In the genomic region with DNA sequence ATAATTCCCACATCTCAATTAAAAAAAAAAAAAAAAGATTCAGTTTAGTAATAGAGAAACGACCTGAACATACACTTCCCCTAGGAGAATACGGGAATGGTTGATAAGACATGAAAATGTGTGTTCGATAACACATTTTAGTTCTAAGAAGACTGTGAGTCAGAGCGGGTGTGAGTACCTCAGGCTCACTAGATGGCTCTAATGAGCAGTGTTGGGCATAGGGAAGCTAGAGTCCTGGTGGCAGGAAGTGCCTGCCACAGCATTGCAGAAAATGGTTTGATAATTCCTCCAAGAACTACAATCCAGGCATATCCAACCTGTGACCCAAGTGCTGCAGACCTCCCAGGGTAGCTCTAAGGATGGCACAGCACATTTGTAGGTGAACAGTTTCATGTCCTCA, we compare ENCODE assay signal across 15 mouse cellular contexts.
DNase-seq lines count a peak whose midpoint lies in the region; ATAC-seq and TF ChIP-seq lines count a peak whose summit lies in the region.
"Had no signal": no experiment of that assay in that cellular context is flagged by ENCODE, and none has a peak within 500 bp of the region (broad histone marks: within the 10 kb centered on the region; RNA-seq: fewer than 3 reads in every experiment).

No protein-coding gene starts in this region.

- H3K9ac ChIP-seq in kidney, embryonic 16.5 days (replicated peaks; ENCODE audit: low read length), result no peak overlapping the region
- no peak overlapping the region for H3K9ac ChIP-seq in stomach, postnatal 0 days (ENCODE audit: low read length)
- H3K9ac ChIP-seq: heart, embryonic 15.5 days; limb, embryonic 13.5 days had no signal

- no peak for TF ChIP-seq EP300 in stomach, postnatal 0 days (optimal IDR thresholded peaks at IDR 0.05)

- no peak for TF ChIP-seq POLR2A in cerebellum, adult 2 months (IDR thresholded peaks at IDR 0.05; ENCODE audit: borderline replicate concordance, insufficient read depth, low read length)
- no peak for TF ChIP-seq POLR2A in kidney, adult 2 months (IDR thresholded peaks at IDR 0.05; ENCODE audit: low read depth, low read length)

- H3K4me2 ChIP-seq in kidney, embryonic 16.5 days (replicated peaks; ENCODE audit: low read depth, low read length), result no peak overlapping the region
- H3K4me2 ChIP-seq in stomach, postnatal 0 days (replicated peaks; ENCODE audit: low read depth), result no peak overlapping the region
- H3K4me2 ChIP-seq: heart, embryonic 15.5 days; limb, embryonic 13.5 days had no signal

- H3K36me3 ChIP-seq in kidney, adult 2 months (ENCODE audit: control insufficient read depth, insufficient read depth, low read length), result no peaks in the 10 kb centered on the region
- no peaks in the 10 kb centered on the region for H3K36me3 ChIP-seq in kidney, embryonic 16.5 days (ENCODE audit: insufficient read depth, low read length)
- H3K36me3 ChIP-seq in stomach, postnatal 0 days (ENCODE audit: control insufficient read depth, insufficient read depth, low read length), result no peaks in the 10 kb centered on the region
- H3K36me3 ChIP-seq: heart, embryonic 15.5 days; limb, embryonic 13.5 days had no signal

- no peaks in the 10 kb centered on the region for H3K9me3 ChIP-seq in kidney, embryonic 16.5 days (ENCODE audit: low read length)
- no peaks in the 10 kb centered on the region for H3K9me3 ChIP-seq in stomach, postnatal 0 days (ENCODE audit: control insufficient read depth, low read length)
- H3K9me3 ChIP-seq: heart, embryonic 15.5 days had no signal

- peaks cover 4% of the 10 kb centered on the region; the same call in 1 of the 2 replicates for H3K27me3 ChIP-seq in cerebellum, adult 2 months (ENCODE audit: control insufficient read depth, insufficient read depth, low read length)
- peaks cover 2% of the 10 kb centered on the region; the same call in 1 of the 2 replicates for H3K27me3 ChIP-seq in kidney, adult 2 months (replicated peaks; ENCODE audit: control insufficient read depth, insufficient read depth, low read length)
- peaks cover 25% of the 10 kb centered on the region for H3K27me3 ChIP-seq in kidney, embryonic 16.5 days (ENCODE audit: insufficient read depth, low read length)
- no peaks in the 10 kb centered on the region for H3K27me3 ChIP-seq in stomach, postnatal 0 days (ENCODE audit: control insufficient read depth, insufficient read depth, low read length)

- 0 out of 2 replicates have a peak, but pooled peaks cover 2% of the 10 kb centered on the region for H3K4me1 ChIP-seq in cerebellum, adult 2 months (ENCODE audit: control insufficient read depth, insufficient read depth, low read length)
- no peaks in the 10 kb centered on the region for H3K4me1 ChIP-seq in kidney, adult 2 months (ENCODE audit: control insufficient read depth, insufficient read depth, low read length)
- H3K4me1 ChIP-seq in kidney, embryonic 16.5 days (ENCODE audit: insufficient read depth, low read length), result peaks cover 6% of the 10 kb centered on the region; the same call in 1 of the 2 replicates
- peaks cover 2% of the 10 kb centered on the region; the same call in 1 of the 2 replicates for H3K4me1 ChIP-seq in stomach, postnatal 0 days (replicated peaks; ENCODE audit: control insufficient read depth, insufficient read depth)

- no peak overlapping the region for H3K27ac ChIP-seq in cerebellum, adult 2 months (ENCODE audit: insufficient read depth, low read length)
- H3K27ac ChIP-seq in kidney, adult 2 months (ENCODE audit: insufficient read depth, low read depth, low read length), result no peak overlapping the region
- H3K27ac ChIP-seq in kidney, embryonic 16.5 days (ENCODE audit: low read length), result no peak overlapping the region
- H3K27ac ChIP-seq in stomach, postnatal 0 days (replicated peaks), result no peak overlapping the region
- H3K27ac ChIP-seq: heart, embryonic 15.5 days; limb, embryonic 13.5 days had no signal

- H3K4me3 ChIP-seq in cerebellum, adult 2 months (replicated peaks; ENCODE audit: insufficient read depth, low read depth, low read length), result no peak overlapping the region
- no peak overlapping the region for H3K4me3 ChIP-seq in kidney, adult 2 months (ENCODE audit: insufficient read depth, low read depth, low read length)
- H3K4me3 ChIP-seq in kidney, embryonic 16.5 days (ENCODE audit: low read length), result no peak overlapping the region
- no peak overlapping the region for H3K4me3 ChIP-seq in stomach, postnatal 0 days (ENCODE audit: low read depth, low read length)
- H3K4me3 ChIP-seq: erythroblast, embryonic 14.5 days; heart, embryonic 15.5 days; limb, embryonic 13.5 days had no signal

- peak; percentile 47; the same call in 1 of the 2 replicates for TF ChIP-seq CTCF in cerebellum, adult 2 months (IDR thresholded peaks at IDR 0.05; ENCODE audit: borderline replicate concordance, insufficient read depth, low read depth, low read length)
- peak; percentile 46 for TF ChIP-seq CTCF in kidney, adult 2 months (conservative IDR thresholded peaks at IDR 0.05; ENCODE audit: insufficient read depth, insufficient read length, low read depth, low read length)
- peak; percentile 75 for TF ChIP-seq CTCF in stomach, postnatal 0 days (IDR thresholded peaks at IDR 0.05; ENCODE audit: low read depth)

- no peak for ATAC-seq in kidney, embryonic 16.5 days (ENCODE audit: low FRiP score, low TSS enrichment)
- no peak for ATAC-seq in stomach, postnatal 0 days (ENCODE audit: low FRiP score, low TSS enrichment)
- ATAC-seq: Patski had no signal

- no peak for DNase-seq in cerebellum, adult 2 months
- no peak for DNase-seq in cerebellum, postnatal 36 days
- DNase-seq in kidney, adult 2 months, result no peak
- DNase-seq in retina, embryonic 14.5 days (ENCODE audit: low spot score), result peak; percentile 24
- no peak for DNase-seq in retina, postnatal 1 day
- no peak for DNase-seq in stomach, postnatal 0 days (ENCODE audit: low spot score)
- DNase-seq in spleen, adult 12 weeks (ENCODE audit: low spot score), result no peak
- DNase-seq: adrenal gland, postnatal 25 days; cerebellum, adult 8-10 months; gastrocnemius, postnatal 10 days had no signal

- 43% methylated on average over 4 of the region's 4 CpGs for WGBS in cerebellum, adult 2 months
- WGBS in kidney, adult 2 months, result 42% methylated on average over 4 of the region's 4 CpGs
- 47% methylated on average over 4 of the region's 4 CpGs for WGBS in kidney, embryonic 16.5 days
- WGBS in stomach, postnatal 0 days, result 35% methylated on average over 4 of the region's 4 CpGs
